Mouse (Mus musculus) urinary bladder, postnatal 0 days (tissue): Measurements from ENCODE around the gene Dmrtb1. TPM values are rescaled to one million over a fixed set of nuclear protein-coding genes. Genes with fewer than 3 reads are reported as not detected.

Experiments
- microRNA-seq: library from miRNA; unstranded; fragments of <30 nt; microRNA quantifications from one replicate; pipeline ENCODE4, GENCODE M21; 2016
- polyA plus RNA-seq: library from polyadenylated mRNA; unstranded; fragments of >200 nt; fragmentation: Nextera tagmentation; extraction: Ambion mirVana; gene quantifications from 2 replicates; pipeline ENCODE4 v1.2.1, GENCODE M21; 2015

Dmrtb1 gene
- polyA plus RNA-seq = 0.31 and 0.33 TPM in 2 replicates

DNA sequence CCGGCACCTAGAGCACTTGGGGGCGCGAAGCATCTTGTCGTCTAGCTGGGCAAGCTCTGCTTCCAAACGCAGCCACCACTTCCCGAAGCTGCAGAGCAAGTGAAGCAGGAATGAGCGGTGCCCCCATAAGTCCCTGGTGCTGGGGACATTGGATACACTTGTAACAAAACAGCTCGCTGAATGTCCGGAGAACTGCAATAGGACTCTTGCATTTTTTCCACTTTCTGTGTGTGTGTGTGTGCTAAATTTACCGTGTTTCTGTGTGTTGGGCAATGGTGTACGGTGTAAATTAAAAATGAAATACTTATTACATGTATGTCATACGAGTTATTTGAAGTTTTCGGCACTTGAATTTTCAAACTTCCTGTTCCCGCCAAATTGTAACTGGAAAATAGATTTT, at the start of gene Dmrtb1:
Dmrtb1 (minus strand) TSS at position 101 of the 400 bp plus-strand sequence.

Small RNA genes within 50 kb of the gene (microRNA-seq; reads per million reads assigned to microRNA genes)
- not detected for gene Gm25123

Other genes with a start within 250 kb of the Dmrtb1 start
- gene Glis1, start 249.6 kb downstream of the Dmrtb1 start, polyA plus RNA-seq = 0.29 and 0.60 TPM in 2 replicates
- gene Lrp8, start 118.0 kb upstream of the Dmrtb1 start, polyA plus RNA-seq = 1.3 and 1.6 TPM in 2 replicates
- 123 and 151 TPM in 2 replicates for gene Magoh, start 195.5 kb upstream of the Dmrtb1 start, polyA plus RNA-seq
- gene 0610037L13Rik, start 205.6 kb upstream of the Dmrtb1 start, polyA plus RNA-seq = 134 and 142 TPM in 2 replicates
- gene Cpt2, start 239.4 kb upstream of the Dmrtb1 start, polyA plus RNA-seq = 48.1 and 50.4 TPM in 2 replicates